Mouse (Mus musculus) heart, postnatal 0 days (tissue): ENCODE results near the gene Nkain1.
A peak's percentile ranks its signal among the peaks of the same experiment; 100 is the strongest.

Experiments
- CTCF ChIP-seq: IDR thresholded peaks from 2 replicates; pipeline ENCODE4 v1.5.1; 2016; ENCODE audit warnings: antibody characterized with exemption, control low read depth, low read depth
- EP300 ChIP-seq: IDR thresholded peaks from 2 replicates; pipeline ENCODE4 v1.6.1; 2016; ENCODE audit warnings: antibody characterized with exemption, low read depth

DNA sequence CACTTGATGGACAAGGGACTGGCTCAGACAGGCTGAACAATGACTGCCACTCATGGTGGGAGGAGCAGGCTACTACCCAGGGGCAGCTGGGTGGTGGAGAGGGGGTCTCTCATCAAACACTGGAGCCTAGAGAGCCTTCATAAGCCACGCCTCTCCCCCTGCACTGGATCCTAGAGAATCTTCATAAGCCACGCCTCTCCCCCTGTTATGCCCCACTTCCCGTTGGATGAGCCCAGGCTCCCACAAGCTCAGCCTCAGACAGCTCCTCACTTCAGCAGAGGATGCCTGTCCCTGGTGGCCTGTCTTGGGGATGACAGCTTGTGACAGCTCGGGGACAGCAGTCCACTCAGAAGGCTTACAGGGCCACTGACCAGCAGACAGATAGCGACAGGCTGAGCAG, 17.7 kb downstream of the Nkain1 start:
- peak; percentile 7; the same call in 1 of the 2 replicates for TF ChIP-seq CTCF
- no peak for TF ChIP-seq EP300
